Mouse (Mus musculus) limb, embryonic 12.5 days (tissue): ENCODE results near the gene Fkbp8. TPM values are rescaled to one million over a fixed set of nuclear protein-coding genes. Genes with fewer than 3 reads are reported as not detected.

Experiments
- ATAC-seq: fragments of 200-750 bp; cut with Nextera tagmentation; 2 replicates; pipeline ENCODE4 v1.8.0; 2017; ENCODE audit warnings: low read depth, moderate TSS enrichment; ENCODE audit not compliant: insufficient number of reproducible peaks, insufficient read depth, low FRiP score, low TSS enrichment
- H3K27ac ChIP-seq: fragments of 300-500 bp; sonication (generic); 2 replicates; pipeline ENCODE4 v1.5.1; 2016; ENCODE audit warnings: mild to moderate bottlenecking, moderate library complexity
- H3K27me3 ChIP-seq: fragments of 300-500 bp; sonication (generic); 2 replicates; pipeline ENCODE4 v1.6.1; 2016; ENCODE audit warnings: mild to moderate bottlenecking, moderate library complexity
- H3K36me3 ChIP-seq: fragments of 300-500 bp; sonication (generic); 2 replicates; pipeline ENCODE4 v1.6.1; 2016; ENCODE audit warnings: mild to moderate bottlenecking, moderate library complexity
- H3K4me1 ChIP-seq: fragments of 300-500 bp; sonication (generic); replicated peaks from 2 replicates; pipeline ENCODE4 v1.6.1; 2016
- H3K4me2 ChIP-seq: fragments of 300-500 bp; sonication (generic); 2 replicates; pipeline ENCODE4 v1.6.1; 2016; ENCODE audit warnings: mild to moderate bottlenecking, moderate library complexity
- H3K4me3 ChIP-seq: fragments of 300-500 bp; sonication (generic); replicated peaks from 2 replicates; pipeline ENCODE4 v1.5.1; 2016; ENCODE audit warnings: mild to moderate bottlenecking
- H3K9ac ChIP-seq: fragments of 300-500 bp; sonication (generic); replicated peaks from 2 replicates; pipeline ENCODE4 v1.6.1; 2016; ENCODE audit warnings: mild to moderate bottlenecking, moderate library complexity
- H3K9me3 ChIP-seq: fragments of 300-500 bp; sonication (generic); 2 replicates; pipeline ENCODE4 v1.6.1; 2016; ENCODE audit warnings: mild to moderate bottlenecking, moderate library complexity
- WGBS: fragments of 180-500 bp; shearing (Covaris S2); methylation state at CpG from one replicate; pipeline ENCODE4 v1.1.7; 2016; 5-methylcytosine and 5-hydroxymethylcytosine counted together
- polyA plus RNA-seq: library from polyadenylated mRNA; unstranded; fragments of >200 nt; fragmentation: Nextera tagmentation; extraction: Ambion mirVana; gene quantifications from 2 replicates; pipeline ENCODE4 v1.2.1, GENCODE M21; 2016

Gene Fkbp8
- polyA plus RNA-seq, 1 experiment from 2014 or later, result 280 TPM

GRCm38 (mm10) chr8:70535221-70535620 is 7.7 kb downstream of the Fkbp8 start:
- no peaks in the 10 kb centered on the region for H3K9me3 ChIP-seq
- no peak overlapping the region for H3K9ac ChIP-seq
- no peak overlapping the region for H3K4me2 ChIP-seq
- WGBS, result 88% methylated on average over 3 of the region's 3 CpGs
- no peak for ATAC-seq
- no peak overlapping the region for H3K27ac ChIP-seq
- no peaks in the 10 kb centered on the region for H3K27me3 ChIP-seq
- H3K4me3 ChIP-seq, result no peak overlapping the region
- peaks cover 68% of the 10 kb centered on the region for H3K36me3 ChIP-seq
- peaks cover 11% of the 10 kb centered on the region for H3K4me1 ChIP-seq

GRCm38 (mm10) chr8:70535701-70536100 is 8.2 kb downstream of the Fkbp8 start:
- H3K36me3 ChIP-seq, result peaks cover 65% of the 10 kb centered on the region
- no peak overlapping the region for H3K9ac ChIP-seq
- H3K4me2 ChIP-seq, result no peak overlapping the region
- no peak for ATAC-seq
- H3K4me1 ChIP-seq, result peaks cover 16% of the 10 kb centered on the region
- no peaks in the 10 kb centered on the region for H3K27me3 ChIP-seq
- no peaks in the 10 kb centered on the region for H3K9me3 ChIP-seq
- H3K27ac ChIP-seq, result no peak overlapping the region
- H3K4me3 ChIP-seq, result no peak overlapping the region
- 92% methylated on average over 2 of the region's 2 CpGs for WGBS

- 15% methylated on average over 24 of the region's 24 CpGs for WGBS
- ATAC-seq, result peak; percentile 16; the same call in 1 of the 2 replicates
- H3K36me3 ChIP-seq, result peaks cover 41% of the 10 kb centered on the region
- H3K9me3 ChIP-seq, result no peaks in the 10 kb centered on the region
- peak overlapping the region; percentile 84 for H3K27ac ChIP-seq
- H3K9ac ChIP-seq, result no peak overlapping the region; the same call in 1 of the 2 replicates
- H3K4me2 ChIP-seq, result peak overlapping the region; percentile 84
- peaks cover 27% of the 10 kb centered on the region for H3K4me1 ChIP-seq
- no peaks in the 10 kb centered on the region for H3K27me3 ChIP-seq
- H3K4me3 ChIP-seq, result peak overlapping the region; percentile 74
Measured at GRCm38 (mm10) chr8:70538024-70538579, 10.6 kb downstream of the Fkbp8 start.

- Histone ChIP-seq H3K9me3 (no peaks in the 10 kb centered on the region), H3K27me3 (no peaks in the 10 kb centered on the region), H3K4me2 (peak overlapping the region; percentile 84), H3K36me3 (peaks cover 39% of the 10 kb centered on the region), H3K4me1 (peaks cover 27% of the 10 kb centered on the region), H3K4me3 (peak overlapping the region; percentile 74), H3K27ac (peak overlapping the region; percentile 89), H3K9ac (peak overlapping the region; percentile 84; the same call in 1 of the 2 replicates)
- ATAC-seq, result peak; percentile 62
- under 1% methylated on average over 32 of the region's 32 CpGs for WGBS
Measured at GRCm38 (mm10) chr8:70538633-70539076, 11.1 kb downstream of the Fkbp8 start.

GRCm38 (mm10) chr8:70539077-70539813 is 11.7 kb downstream of the Fkbp8 start, which contains the start of gene Ell:
TSS of gene Ell (plus strand) at chr8:70539457.
- H3K36me3 ChIP-seq, result peaks cover 37% of the 10 kb centered on the region
- H3K9me3 ChIP-seq, result no peaks in the 10 kb centered on the region
- under 1% methylated on average over 58 of the region's 58 CpGs for WGBS

GRCm38 (mm10) chr8:70540013-70540506 is 12.5 kb downstream of the Fkbp8 start:
- peaks cover 27% of the 10 kb centered on the region for H3K4me1 ChIP-seq
- peaks cover 29% of the 10 kb centered on the region for H3K36me3 ChIP-seq
- peak overlapping the region; percentile 74 for H3K4me3 ChIP-seq
- ATAC-seq, result no peak
- no peaks in the 10 kb centered on the region for H3K9me3 ChIP-seq
- 17% methylated on average over 4 of the region's 4 CpGs for WGBS
- peak overlapping the region; percentile 84 for H3K9ac ChIP-seq
- peak overlapping the region; percentile 89; the same call in 1 of the 2 replicates for H3K27ac ChIP-seq
- H3K27me3 ChIP-seq, result no peaks in the 10 kb centered on the region
- peak overlapping the region; percentile 84 for H3K4me2 ChIP-seq

More at GRCm38 (mm10) chr8:70539077-70539813, 11.7 kb downstream of the Fkbp8 start, which contains the start of gene Ell:
- peak; percentile 90 for ATAC-seq
- H3K27ac ChIP-seq, result peak within 1 kb of the TSS; percentile 89
- peak within 1 kb of the TSS; percentile 74 for H3K4me3 ChIP-seq
- peak within 1 kb of the TSS; percentile 84 for H3K9ac ChIP-seq
- no peaks in the 10 kb centered on the region for H3K27me3 ChIP-seq
- peak within 1 kb of the TSS; percentile 84 for H3K4me2 ChIP-seq
- H3K4me1 ChIP-seq, result peaks cover 27% of the 10 kb centered on the region

- Histone ChIP-seq H3K9me3 (no peaks in the 10 kb centered on the region), H3K36me3 (peaks cover 24% of the 10 kb centered on the region), H3K27ac (no peak overlapping the region), H3K4me3 (peak overlapping the region; percentile 74), H3K4me1 (peaks cover 27% of the 10 kb centered on the region), H3K9ac (peak overlapping the region; percentile 84), H3K4me2 (peak overlapping the region; percentile 84), H3K27me3 (no peaks in the 10 kb centered on the region)
- ATAC-seq, result no peak
- 61% methylated on average over 7 of the region's 7 CpGs for WGBS
Measured at GRCm38 (mm10) chr8:70540507-70541071, 13.1 kb downstream of the Fkbp8 start.

- Histone ChIP-seq H3K27me3 (no peaks in the 10 kb centered on the region), H3K4me2 (peak overlapping the region; percentile 84), H3K9ac (peak overlapping the region; percentile 84; the same call in 1 of the 2 replicates), H3K4me3 (peak overlapping the region; percentile 74), H3K27ac (no peak overlapping the region), H3K36me3 (peaks cover 19% of the 10 kb centered on the region), H3K4me1 (peaks cover 27% of the 10 kb centered on the region), H3K9me3 (no peaks in the 10 kb centered on the region)
- ATAC-seq, result no peak
- 84% methylated on average over 5 of the region's 5 CpGs for WGBS
Measured at GRCm38 (mm10) chr8:70541081-70541480, 13.6 kb downstream of the Fkbp8 start.

- Histone ChIP-seq H3K27me3 (no peaks in the 10 kb centered on the region), H3K9ac (no peak overlapping the region), H3K4me3 (no peak overlapping the region), H3K4me1 (peaks cover 18% of the 10 kb centered on the region), H3K36me3 (0 out of 2 replicates have a peak, but pooled peaks cover 11% of the 10 kb centered on the region), H3K9me3 (no peaks in the 10 kb centered on the region), H3K27ac (no peak overlapping the region), H3K4me2 (no peak overlapping the region)
- WGBS, result 80% methylated on average over 6 of the region's 6 CpGs
- ATAC-seq, result no peak
Measured at GRCm38 (mm10) chr8:70544200-70544687, 16.7 kb downstream of the Fkbp8 start.

- Histone ChIP-seq H3K9me3 (no peaks in the 10 kb centered on the region), H3K27me3 (no peaks in the 10 kb centered on the region), H3K4me3 (no peak overlapping the region), H3K36me3 (0 out of 2 replicates have a peak, but pooled peaks cover 11% of the 10 kb centered on the region), H3K4me1 (0 out of 2 replicates have a peak, but pooled peaks cover 4% of the 10 kb centered on the region), H3K9ac (no peak overlapping the region), H3K4me2 (no peak overlapping the region), H3K27ac (no peak overlapping the region)
- WGBS, result 81% methylated on average over 4 of the region's 4 CpGs
- no peak for ATAC-seq
Measured at GRCm38 (mm10) chr8:70546412-70546811, 18.9 kb downstream of the Fkbp8 start.

- Histone ChIP-seq H3K4me3 (no peak overlapping the region), H3K9me3 (no peaks in the 10 kb centered on the region), H3K27ac (no peak overlapping the region), H3K27me3 (no peaks in the 10 kb centered on the region), H3K9ac (no peak overlapping the region), H3K36me3 (0 out of 2 replicates have a peak, but pooled peaks cover 11% of the 10 kb centered on the region), H3K4me2 (no peak overlapping the region), H3K4me1 (no peaks in the 10 kb centered on the region)
- ATAC-seq, result no peak
- 87% methylated on average over 6 of the region's 6 CpGs for WGBS
Measured at GRCm38 (mm10) chr8:70547762-70548161, 20.2 kb downstream of the Fkbp8 start.
